Mouse (Mus musculus) liver, embryonic 11.5 days (tissue): ENCODE data around the gene Rap2a. TPM values are rescaled to one million over a fixed set of nuclear protein-coding genes. Genes with fewer than 3 reads are reported as not detected.

Source experiments
- ATAC-seq: fragments of 200-750 bp; cut with Nextera tagmentation; replicated peaks from 2 replicates; pipeline ENCODE4 v1.8.0; 2017; ENCODE audit warnings: moderate number of reproducible peaks, mild to moderate bottlenecking, moderate TSS enrichment, moderate library complexity; ENCODE audit not compliant: low FRiP score
- DNase-seq: peaks from one replicate; pipeline ENCODE4 v3.0.0-alpha.2; 2017; ENCODE audit warnings: low spot score
- H3K27ac ChIP-seq: fragments of 300-500 bp; sonication (generic); 2 replicates; pipeline ENCODE4 v1.5.1; 2014; ENCODE audit warnings: mild to moderate bottlenecking, low read depth, low read length, control low read depth
- H3K27me3 ChIP-seq: fragments of 300-500 bp; sonication (generic); replicated peaks from 2 replicates; pipeline ENCODE4 v1.6.1; 2014; ENCODE audit warnings: low read length, mixed read lengths; ENCODE audit not compliant: control insufficient read depth, insufficient read depth
- H3K36me3 ChIP-seq: fragments of 300-500 bp; sonication (generic); 2 replicates; pipeline ENCODE4 v1.6.1; 2014; ENCODE audit warnings: mild to moderate bottlenecking, low read length, moderate library complexity, mixed read lengths; ENCODE audit not compliant: control insufficient read depth, insufficient read depth
- H3K4me1 ChIP-seq: fragments of 300-500 bp; sonication (generic); replicated peaks from 2 replicates; pipeline ENCODE4 v1.6.1; 2014; ENCODE audit warnings: low read length, mixed read lengths; ENCODE audit not compliant: control insufficient read depth, insufficient read depth
- H3K4me2 ChIP-seq: fragments of 300-500 bp; sonication (generic); 2 replicates; pipeline ENCODE4 v1.6.1; 2014; ENCODE audit warnings: mild to moderate bottlenecking, control low read depth, moderate library complexity
- H3K4me3 ChIP-seq: fragments of 300-500 bp; sonication (generic); 2 replicates; pipeline ENCODE4 v1.5.1; 2014; ENCODE audit warnings: low read depth, low read length, control low read depth
- H3K9ac ChIP-seq: fragments of 300-500 bp; sonication (generic); 2 replicates; pipeline ENCODE4 v1.6.1; 2014; ENCODE audit warnings: low read depth, low read length, control low read depth
- H3K9me3 ChIP-seq: fragments of 300-500 bp; sonication (generic); 2 replicates; pipeline ENCODE4 v1.6.1; 2016; ENCODE audit warnings: low read length, inconsistent platforms, mixed read lengths; ENCODE audit not compliant: control insufficient read depth
- WGBS: fragments of 180-500 bp; shearing (Covaris S2); extraction: QIAGEN DNeasy Blood & Tissue Kit; methylation state at CpG from one replicate; pipeline ENCODE4 v1.1.7; 2014; 5-methylcytosine and 5-hydroxymethylcytosine counted together
- polyA plus RNA-seq: library from polyadenylated mRNA; unstranded; fragments of >200 nt; fragmentation: Nextera tagmentation; extraction: Ambion mirVana; gene quantifications from 2 replicates; pipeline ENCODE4 v1.2.1, GENCODE M21; 2014

Rap2a gene
- polyA plus RNA-seq, 1 experiment from 2014 or later: 6.8 TPM

GRCm38 (mm10) chr14:120539626-120540025 lies 61.4 kb downstream of the Rap2a start:
- Histone ChIP-seq H3K4me2 (no peak overlapping the region), H3K9ac (no peak overlapping the region), H3K27me3 (no peaks in the 10 kb centered on the region), H3K9me3 (no peaks in the 10 kb centered on the region), H3K4me3 (no peak overlapping the region), H3K36me3 (no peaks in the 10 kb centered on the region), H3K4me1 (no peaks in the 10 kb centered on the region), H3K27ac (no peak overlapping the region)
- 63% methylated on average over 3 of the region's 3 CpGs for whole genome bisulfite sequencing
- DNase-seq (peak; percentile 19), ATAC-seq (no peak)

DNA sequence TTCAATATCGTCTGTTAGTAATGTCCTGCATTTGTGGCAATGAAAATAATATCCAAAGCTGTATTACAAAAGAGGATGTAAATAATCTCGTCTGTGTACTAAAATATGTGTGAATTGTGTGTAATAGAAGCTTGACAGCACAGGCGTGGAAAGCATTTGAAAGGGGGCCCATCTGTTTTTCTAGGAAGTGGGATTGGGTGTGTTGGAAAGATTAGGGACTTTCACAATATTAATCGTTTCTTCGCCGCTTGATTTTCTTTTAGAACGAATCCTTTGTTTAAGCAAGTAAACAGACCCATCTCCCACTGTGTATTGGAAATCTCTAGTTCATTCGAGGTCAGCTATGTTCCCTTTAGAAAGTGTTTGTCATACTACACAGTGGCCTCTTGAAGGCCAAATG lies 64.2 kb downstream of the Rap2a start:
- Histone ChIP-seq H3K4me2 (no peak overlapping the region), H3K27me3 (no peaks in the 10 kb centered on the region), H3K9me3 (no peaks in the 10 kb centered on the region), H3K9ac (no peak overlapping the region), H3K4me1 (no peaks in the 10 kb centered on the region), H3K36me3 (no peaks in the 10 kb centered on the region), H3K4me3 (no peak overlapping the region), H3K27ac (no peak overlapping the region)
- WGBS: 58% methylated on average over 8 of the region's 8 CpGs
- DNase-seq (peak; percentile 4), ATAC-seq (no peak)

- Histone ChIP-seq H3K4me2 (no peak overlapping the region), H3K36me3 (no peaks in the 10 kb centered on the region), H3K9ac (no peak overlapping the region), H3K4me3 (no peak overlapping the region), H3K27ac (no peak overlapping the region), H3K9me3 (no peaks in the 10 kb centered on the region), H3K27me3 (no peaks in the 10 kb centered on the region), H3K4me1 (no peaks in the 10 kb centered on the region)
- WGBS: 75% methylated on average over 3 of the region's 3 CpGs
- ATAC-seq: no peak
- peak; percentile 15 for DNase-seq
Measured at GRCm38 (mm10) chr14:120542976-120543375, 64.7 kb downstream of the Rap2a start.

- H3K4me2 ChIP-seq: no peak overlapping the region
Measured at GRCm38 (mm10) chr14:120543846-120544245, 65.6 kb downstream of the Rap2a start.

GRCm38 (mm10) chr14:120544495-120544894 lies 66.3 kb downstream of the Rap2a start:
- peak; percentile 29; the same call in 1 of the 2 replicates for ATAC-seq

More at GRCm38 (mm10) chr14:120543846-120544245, 65.6 kb downstream of the Rap2a start:
- H3K36me3 ChIP-seq: no peaks in the 10 kb centered on the region
- no peak overlapping the region for H3K9ac ChIP-seq
- no peak overlapping the region for H3K4me3 ChIP-seq
- WGBS: 74% methylated on average over 6 of the region's 6 CpGs
- no peaks in the 10 kb centered on the region for H3K4me1 ChIP-seq
- no peaks in the 10 kb centered on the region for H3K9me3 ChIP-seq
- H3K27ac ChIP-seq: no peak overlapping the region
- no peak for ATAC-seq
- no peaks in the 10 kb centered on the region for H3K27me3 ChIP-seq
- peak; percentile 10 for DNase-seq

DNA sequence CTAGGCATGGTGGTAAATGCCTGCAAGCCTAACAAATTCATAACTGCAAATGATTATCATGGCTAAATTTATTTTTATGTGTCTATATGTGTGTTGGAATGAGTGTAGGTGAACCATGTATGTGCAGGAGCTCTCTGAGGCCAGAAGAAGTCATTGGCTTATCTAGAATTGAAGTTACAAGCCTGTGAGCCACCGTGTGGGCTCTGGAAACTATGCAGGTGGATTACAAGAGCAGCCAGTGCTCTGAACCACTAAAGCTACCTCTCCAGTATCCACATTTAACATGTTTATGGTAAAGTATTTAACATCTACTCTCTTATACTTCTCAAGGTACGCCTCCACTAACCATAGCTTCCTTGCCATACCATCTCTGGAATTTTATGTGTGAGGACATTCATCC lies 66.7 kb downstream of the Rap2a start:
- H3K27me3 ChIP-seq: no peaks in the 10 kb centered on the region
- H3K9me3 ChIP-seq: no peaks in the 10 kb centered on the region
- no peak overlapping the region for H3K27ac ChIP-seq
- no peaks in the 10 kb centered on the region for H3K36me3 ChIP-seq
- ATAC-seq (no peak), DNase-seq (no peak)
- no peak overlapping the region; the same call in 1 of the 2 replicates for H3K4me2 ChIP-seq
- H3K4me1 ChIP-seq: no peaks in the 10 kb centered on the region
- no peak overlapping the region for H3K4me3 ChIP-seq
- no peak overlapping the region for H3K9ac ChIP-seq
- whole genome bisulfite sequencing: 67% methylated on average over 2 of the region's 2 CpGs

More at GRCm38 (mm10) chr14:120544495-120544894, 66.3 kb downstream of the Rap2a start:
- 63% methylated on average over 6 of the region's 6 CpGs for WGBS
- DNase-seq: peak; percentile 20
- Histone ChIP-seq H3K4me2 (no peak overlapping the region; the same call in 1 of the 2 replicates), H3K4me3 (no peak overlapping the region), H3K27me3 (no peaks in the 10 kb centered on the region), H3K4me1 (no peaks in the 10 kb centered on the region), H3K27ac (no peak overlapping the region), H3K9ac (no peak overlapping the region), H3K9me3 (no peaks in the 10 kb centered on the region), H3K36me3 (no peaks in the 10 kb centered on the region)

Other genes starting within 250 kb of the Rap2a start
- gene Mbnl2, start 202.8 kb upstream of the Rap2a start, polyA plus RNA-seq: 38.2 and 40.0 TPM in 2 replicates